Mouse (Mus musculus) erythroid progenitor cell, adult 5-6 weeks (primary cell): ENCODE data around the gene Gm20388. TPM values are rescaled to one million over a fixed set of nuclear protein-coding genes. Genes with fewer than 3 reads are reported as not detected.
"Not testable (repeated sequence)": the region's sequence is repeated elsewhere in the genome, so short reads cannot be mapped to it uniquely, and the experiment has no call there.

ENCODE experiments used
- ATAC-seq: replicated peaks from 2 replicates; pipeline ENCODE4 v1.8.0; 2016; ENCODE audit warnings: moderate number of reproducible peaks, mild to moderate bottlenecking, moderate TSS enrichment, inconsistent platforms; ENCODE audit not compliant: poor library complexity, low FRiP score, severe bottlenecking
- total RNA-seq, 2 experiments: library from RNA; stranded (forward) in 1 of 2; stranded (reverse) in 1 of 2; fragments of 150-400 nt in 1 of 2; fragments of 186-747, 209-891 nt in 1 of 2; gene quantifications; 2 replicates each; pipeline versions ENCODE4 v1.2.3 to v1.2.4; 2015 to 2017; ENCODE audit warnings: low replicate concordance in 2 of 2

The Gm20388 gene
- total RNA-seq, 2 experiments from 2014 or later = 4.2 TPM; not detected in 1

DNA sequence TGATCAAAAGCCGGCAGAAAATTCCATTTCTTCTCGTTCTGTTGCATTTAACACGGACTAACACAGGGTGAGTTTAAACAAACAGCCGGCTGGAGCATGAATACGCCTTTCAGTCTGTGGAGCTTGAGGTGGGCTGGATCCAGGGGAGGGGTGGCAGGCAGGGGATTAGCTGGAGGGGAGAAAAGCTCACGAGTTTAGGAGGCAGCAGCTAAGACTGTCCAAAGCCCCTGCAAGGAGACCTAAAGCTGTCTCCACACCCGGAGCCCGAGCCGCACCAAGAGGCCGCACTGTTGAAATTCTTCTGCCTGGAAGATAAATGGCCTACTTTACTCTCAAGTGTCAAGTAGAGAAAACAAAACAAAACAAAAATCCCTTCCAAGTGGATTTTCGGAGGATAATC is 1485.5 kb downstream of the Gm20388 start:
- ATAC-seq = 0 out of 2 replicates have a peak, but pooled peaks have one; percentile 10

DNA sequence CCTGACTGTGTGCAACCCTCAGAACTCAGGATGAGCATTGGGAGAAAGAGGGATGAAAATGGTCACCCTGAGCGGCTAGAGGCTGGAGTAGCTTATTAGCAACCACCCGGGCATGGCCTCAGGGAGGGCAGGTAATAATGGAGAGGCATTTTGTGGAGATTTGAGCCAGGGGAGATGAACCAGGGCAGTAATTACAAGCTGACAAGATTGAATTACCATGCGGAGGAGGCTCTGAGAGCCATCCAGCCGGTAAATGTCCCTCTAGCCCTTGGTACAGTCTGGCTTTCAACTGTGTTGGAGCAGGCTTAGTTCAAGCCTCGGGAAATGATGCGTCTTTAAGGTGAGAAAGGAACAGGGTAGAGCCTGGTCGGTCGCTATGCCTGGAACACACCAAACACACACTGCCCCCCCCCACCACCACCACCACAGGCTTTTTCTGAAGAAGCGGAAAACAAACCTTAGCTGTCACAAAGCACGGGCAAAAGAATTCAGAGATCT is 1486.6 kb downstream of the Gm20388 start:
- no peak for ATAC-seq

DNA sequence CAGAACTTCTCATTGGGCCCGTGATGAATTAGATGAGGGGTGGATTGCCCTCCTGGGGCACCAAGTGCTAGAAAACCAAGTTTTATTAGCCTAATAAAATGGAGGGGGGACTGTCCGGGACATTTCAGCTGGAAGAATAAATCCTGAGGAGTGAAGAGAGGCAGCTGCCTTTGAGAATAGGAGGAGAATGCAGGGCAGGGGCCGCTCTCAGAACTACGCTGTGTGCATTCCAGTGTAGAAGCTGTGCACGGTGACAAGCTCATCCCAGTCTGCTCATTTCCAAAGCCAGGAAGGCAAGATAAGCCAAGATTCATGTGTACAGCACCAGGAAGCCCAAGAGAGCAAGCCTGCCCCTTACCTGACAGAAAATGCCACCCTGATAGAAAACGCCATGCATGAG is 1487.4 kb downstream of the Gm20388 start:
- no peak for ATAC-seq

DNA sequence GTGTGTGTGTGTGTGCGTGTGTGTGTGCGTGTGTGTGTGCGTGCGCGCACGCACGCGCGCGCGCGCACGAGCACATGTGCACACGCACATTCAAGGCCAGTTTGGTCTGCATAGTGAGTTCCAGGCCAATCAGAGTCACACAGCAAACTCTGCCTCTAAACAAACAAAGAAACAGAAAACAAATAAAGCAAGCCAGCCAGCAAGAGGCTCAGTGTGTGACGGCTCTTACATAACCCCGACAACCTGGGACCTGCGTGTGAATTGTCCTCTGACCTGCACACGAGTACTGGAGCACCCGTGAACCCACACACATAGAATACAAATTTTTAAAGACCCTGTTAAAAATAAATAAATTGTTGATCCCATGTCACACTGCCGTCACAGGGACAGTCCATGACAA is 1488.1 kb downstream of the Gm20388 start:
- ATAC-seq = no peak

DNA sequence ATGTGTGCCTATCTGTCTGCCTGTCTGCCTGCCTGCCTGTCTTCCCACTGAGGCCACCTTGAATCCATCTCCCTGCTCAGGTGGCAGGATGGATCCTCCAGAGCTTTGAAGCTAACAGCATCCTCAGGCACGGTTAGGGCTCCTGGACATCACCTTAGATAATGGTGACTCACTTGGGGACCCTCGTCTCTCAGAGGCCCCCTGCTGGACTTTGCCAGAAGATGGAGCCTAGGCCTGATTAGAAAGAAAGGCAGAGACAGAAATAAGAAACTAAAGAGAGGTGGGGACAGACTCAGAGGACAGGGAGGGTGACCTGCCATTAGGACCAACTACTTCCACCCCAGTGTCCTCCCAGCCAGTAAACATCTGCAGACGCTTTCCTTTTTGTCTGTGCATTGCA is 1488.5 kb downstream of the Gm20388 start:
- no peak for ATAC-seq

DNA sequence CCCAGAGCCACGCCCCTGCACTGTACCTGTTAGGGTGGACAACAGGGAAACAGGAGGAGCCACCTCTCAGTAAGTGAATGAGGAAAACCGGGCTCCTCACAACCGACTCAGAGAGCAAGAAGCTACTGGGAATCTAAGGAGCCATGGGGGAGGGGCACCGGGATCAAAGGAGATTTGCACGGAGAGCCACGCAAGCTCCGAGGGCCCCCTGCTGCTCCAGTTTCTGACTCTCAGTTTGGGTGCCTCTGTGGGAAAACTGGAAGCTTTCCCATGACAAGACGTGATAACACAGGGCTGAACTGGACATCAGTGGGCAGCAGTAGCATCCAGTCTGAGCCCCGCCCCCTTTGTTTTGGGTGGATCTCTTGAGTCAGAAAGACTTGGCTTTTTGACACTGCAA is 1489.9 kb downstream of the Gm20388 start:
- no peak for ATAC-seq

DNA sequence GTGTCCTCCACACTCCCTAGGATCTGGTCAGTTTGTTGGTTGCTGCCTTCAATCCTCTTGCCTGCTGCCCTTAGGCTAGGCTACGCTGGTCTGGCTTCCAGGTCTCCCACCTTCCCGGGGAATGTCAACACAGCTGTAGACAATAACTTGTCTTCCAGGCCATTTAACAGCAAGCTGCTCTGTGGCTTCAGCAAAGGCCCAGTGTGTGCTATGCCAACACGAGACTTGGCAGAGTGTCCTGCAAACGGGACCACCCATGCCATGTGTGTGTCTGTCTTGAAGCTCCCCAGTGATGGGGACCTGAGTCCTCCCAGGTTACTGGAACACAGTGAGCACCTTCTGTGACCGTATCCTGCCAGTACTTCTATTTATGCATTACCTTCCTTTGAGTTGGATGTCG is 1493.2 kb downstream of the Gm20388 start:
- ATAC-seq = no peak

DNA sequence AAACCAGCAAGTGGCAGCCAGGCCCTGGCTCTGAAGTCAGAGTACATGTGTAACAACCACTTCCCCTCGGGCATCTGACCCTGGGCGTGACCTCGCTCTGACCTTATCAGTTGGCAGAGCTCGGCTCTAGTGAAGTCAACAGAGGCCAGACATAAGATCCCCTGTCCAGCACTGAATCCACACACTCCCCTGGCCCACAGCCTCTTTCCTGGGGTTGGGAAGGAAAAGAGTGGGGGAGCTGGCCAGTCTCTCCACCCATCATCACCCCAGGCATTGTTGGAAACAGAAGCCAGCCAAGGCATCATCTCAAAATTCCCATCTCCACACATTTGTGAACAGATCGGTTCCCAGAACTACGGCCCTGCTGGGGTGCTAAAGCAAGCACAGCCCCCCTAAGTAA is 1507.4 kb downstream of the Gm20388 start:
- no peak for ATAC-seq

DNA sequence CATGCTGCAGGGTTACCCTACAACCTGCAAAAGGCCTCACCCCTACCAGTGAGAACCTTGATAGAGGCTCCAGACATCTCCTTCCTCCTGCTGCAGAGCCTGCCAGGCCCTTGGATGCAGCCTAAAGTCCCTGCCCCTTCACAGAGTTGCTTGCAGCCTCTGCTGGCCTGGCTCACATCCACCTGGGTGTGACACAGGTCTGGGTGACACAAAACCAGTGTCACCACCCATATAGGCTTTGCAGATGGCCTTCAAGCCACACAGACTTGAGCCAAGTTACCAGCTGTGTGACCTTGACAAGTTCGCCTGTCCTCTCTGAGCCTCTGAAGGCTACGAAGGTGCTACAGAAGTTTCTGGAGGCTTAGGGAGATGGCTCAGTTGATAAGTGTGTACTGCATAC is 1508.9 kb downstream of the Gm20388 start:
- no peak for ATAC-seq

DNA sequence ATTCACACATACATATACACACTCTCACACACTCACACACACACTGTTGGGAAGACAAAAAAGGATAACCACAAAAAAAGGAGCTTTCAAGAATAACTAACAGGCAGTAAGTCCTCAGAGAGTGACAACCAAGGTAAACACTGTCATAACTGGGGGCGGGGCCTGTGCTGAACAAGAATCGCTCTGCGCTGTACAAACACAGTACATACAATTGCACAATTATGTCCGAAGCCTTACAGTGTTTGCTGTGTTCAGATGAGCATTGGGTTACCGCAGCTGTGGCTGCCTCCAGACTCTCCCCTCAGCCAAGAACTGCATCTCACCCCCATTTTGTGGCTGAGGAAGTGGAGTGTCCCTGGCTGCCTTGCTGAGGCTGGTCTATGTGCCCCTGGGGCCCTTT is 1510.4 kb downstream of the Gm20388 start:
- ATAC-seq = no peak

DNA sequence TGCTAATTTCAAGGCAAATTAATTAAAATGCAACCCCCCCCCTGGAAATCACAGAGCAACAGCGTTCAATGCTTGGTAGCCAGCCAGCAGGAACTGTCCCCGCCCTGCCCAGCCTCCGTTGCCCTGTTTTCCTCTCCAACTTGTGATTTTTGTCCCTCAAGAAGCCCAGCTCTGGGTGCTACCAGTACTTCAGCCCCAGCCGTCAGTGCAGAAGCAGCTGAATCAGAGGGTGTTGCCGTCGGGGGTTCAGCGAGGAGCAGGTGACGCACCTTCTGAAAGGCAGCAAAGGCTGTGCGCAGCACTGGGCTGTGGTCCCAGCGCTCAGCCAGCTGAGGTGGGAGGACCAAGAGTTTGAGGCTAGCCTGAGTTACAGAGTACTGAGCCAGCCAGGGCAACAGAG is 1513.4 kb downstream of the Gm20388 start:
- no peak for ATAC-seq

DNA sequence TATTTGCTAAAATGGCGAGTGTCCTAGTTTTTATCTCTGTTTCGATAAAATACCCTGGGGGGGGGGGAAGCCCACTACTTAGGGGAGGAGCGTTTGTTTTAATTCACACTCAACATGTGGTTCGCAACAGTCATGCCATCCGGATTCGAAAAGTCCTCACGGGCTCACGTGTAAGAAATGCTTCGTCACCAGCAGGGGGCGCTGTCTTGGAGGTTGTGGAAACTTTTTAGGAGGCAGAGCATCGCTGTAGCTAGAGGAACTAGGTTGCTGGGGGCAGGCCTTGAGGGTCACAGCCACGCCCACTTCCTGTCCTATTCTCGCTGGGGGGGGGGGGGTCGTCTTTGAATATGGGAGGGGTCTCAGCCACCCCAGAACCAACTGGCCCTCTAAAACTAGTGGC is 1514.0 kb downstream of the Gm20388 start:
- ATAC-seq = no peak

DNA sequence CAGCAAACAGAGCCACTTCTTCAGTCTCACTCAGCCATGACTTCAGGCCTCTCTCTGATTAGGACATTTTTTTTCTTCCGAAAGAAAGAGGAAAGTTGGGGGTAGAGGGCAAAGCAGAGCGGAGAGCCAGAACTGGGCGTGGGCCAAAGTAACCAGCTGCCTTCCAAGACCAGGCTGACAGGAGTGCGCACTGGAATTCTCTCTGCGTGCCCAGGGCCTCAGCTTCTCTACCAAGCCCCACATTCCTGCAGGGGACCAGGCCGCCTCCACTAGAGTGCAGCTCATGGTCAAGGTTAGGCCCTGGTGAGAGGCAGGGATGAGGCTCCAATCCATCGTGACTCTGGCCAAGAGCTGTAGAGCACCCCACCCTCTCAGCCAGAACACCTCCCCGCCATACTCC is 1520.9 kb downstream of the Gm20388 start:
- no peak for ATAC-seq

DNA sequence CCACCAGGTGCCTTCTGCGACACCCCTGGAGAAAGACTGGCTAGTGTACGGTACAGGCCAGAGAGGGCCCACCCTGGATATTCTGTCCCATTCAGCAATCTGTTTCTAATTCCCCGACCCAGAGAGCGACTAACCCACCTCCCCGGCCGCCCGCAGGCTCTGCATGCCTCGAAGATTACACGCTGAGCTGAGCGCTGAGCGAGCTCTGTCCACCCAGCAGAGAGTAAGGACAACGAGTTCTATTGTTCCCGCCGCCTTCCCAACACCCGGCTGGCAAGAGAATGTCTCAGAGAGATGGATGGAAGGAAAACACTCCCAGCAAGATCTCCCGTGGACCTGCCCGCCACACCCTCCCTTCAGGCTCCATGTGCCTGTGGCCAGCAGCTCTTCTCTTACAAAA is 1522.8 kb downstream of the Gm20388 start:
- ATAC-seq = no peak

DNA sequence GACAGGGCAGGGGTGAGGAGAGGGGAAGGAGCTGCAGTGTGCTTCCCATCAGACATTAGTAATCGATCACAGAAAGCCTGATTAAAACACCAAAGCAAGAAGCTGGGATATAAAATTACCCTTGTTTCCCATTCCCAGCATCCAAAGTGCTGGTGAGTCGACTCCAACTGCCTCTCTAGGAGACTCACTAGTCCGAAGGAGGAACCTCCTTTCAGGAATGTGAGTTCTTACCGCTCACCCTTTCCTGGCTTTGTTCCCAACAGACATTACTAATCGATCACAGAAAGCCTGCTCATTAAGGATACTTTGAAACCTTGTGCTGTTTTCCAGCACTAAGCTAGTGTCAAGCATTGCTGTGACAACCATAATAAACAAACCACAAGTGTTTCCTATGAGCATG is 1526.0 kb downstream of the Gm20388 start:
- no peak for ATAC-seq

DNA sequence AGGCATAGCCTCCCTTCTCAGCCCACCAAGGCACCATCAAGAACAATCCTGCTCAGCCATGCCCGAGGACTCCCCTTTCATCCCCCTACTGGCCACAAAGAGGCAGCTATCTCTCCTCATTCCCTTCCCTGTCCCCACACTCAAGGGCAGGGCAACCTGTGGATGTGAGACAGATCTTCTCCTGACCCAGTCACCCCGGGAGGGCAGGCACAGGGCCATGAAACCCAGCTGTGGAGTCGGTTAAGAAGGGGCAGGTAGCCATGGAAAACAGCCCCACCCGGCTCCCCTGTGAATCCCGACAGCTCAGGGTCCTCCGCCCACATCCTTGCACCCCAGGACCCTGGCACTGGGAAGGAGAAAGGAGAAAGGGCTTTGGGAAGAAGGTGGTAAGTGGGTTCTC is 1526.9 kb downstream of the Gm20388 start:
- no peak for ATAC-seq

DNA sequence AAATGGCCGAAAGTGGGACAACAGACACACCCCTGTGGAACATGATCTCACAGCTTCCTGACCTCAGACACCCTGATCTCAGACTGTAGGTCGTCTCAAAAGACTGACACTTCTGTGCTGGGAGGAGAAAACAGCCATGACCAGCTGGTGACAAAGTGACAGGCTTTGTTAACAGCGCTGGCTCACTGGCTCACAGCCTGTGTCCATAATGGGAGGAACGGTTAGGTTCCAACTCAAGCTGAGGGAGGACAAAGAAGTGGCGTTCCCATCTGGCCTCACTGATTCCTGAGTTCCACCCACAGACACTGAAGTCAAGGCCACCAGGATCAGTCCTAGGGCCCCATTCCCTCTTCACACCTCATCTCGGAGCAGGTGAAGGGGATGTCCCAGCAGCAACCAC is 1527.5 kb downstream of the Gm20388 start:
- ATAC-seq = no peak

DNA sequence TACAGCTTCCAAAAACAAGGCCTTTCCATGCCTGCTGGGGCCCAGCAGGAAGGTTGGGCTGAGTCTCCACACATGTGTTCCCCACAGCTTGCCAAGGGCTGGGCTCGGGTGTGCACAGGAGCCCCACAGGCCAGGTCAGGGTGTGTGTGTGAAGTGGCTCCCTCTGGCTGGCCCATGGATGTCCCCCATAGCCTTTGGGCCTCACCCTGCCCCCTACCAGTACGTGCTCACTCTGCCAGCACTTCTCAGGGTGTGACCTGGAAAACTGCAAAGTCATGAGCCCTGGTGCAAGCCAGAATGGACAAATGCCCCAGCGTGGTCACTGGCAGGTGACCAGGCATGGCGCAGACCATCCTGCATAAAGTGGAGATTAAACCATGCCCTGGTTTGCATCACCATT is 1528.7 kb downstream of the Gm20388 start:
- no peak for ATAC-seq

DNA sequence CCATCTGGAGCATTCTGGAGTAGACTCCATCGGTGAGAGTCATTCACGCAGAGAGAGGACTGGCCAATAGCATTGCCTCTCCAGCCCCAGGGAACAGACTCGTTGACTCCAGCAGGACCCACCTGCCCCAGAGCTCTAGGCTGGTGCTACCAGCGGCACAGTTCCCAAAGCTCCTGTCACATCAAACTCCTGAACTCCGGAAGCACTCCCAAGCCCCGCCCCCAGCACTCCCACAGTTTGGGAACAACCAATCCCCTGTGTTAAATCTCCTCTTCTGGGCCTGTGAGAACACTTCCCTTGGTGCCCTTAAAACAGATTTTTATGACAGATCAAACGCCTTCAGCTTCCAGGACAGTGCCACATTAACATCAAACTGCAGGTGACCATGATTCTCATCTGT is 1532.7 kb downstream of the Gm20388 start:
- ATAC-seq = no peak

DNA sequence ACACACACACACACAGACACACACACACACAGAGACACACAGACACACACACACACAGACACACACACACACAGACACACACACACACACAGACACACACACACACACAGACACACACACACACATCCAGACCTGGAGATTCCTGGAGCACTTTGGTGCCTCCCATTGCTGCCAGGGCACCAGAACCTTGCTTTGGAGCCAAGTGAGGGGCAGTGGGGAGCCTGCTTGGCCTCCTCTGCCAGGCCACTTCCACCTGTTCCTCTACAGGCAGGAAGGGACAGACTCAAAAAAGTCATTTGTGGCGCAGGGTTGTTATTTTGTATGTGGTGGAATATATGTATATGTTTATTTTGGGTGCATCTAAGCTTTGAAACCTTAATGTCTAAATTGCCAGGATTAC is 1533.9 kb downstream of the Gm20388 start:
- not testable (repeated sequence) for ATAC-seq

DNA sequence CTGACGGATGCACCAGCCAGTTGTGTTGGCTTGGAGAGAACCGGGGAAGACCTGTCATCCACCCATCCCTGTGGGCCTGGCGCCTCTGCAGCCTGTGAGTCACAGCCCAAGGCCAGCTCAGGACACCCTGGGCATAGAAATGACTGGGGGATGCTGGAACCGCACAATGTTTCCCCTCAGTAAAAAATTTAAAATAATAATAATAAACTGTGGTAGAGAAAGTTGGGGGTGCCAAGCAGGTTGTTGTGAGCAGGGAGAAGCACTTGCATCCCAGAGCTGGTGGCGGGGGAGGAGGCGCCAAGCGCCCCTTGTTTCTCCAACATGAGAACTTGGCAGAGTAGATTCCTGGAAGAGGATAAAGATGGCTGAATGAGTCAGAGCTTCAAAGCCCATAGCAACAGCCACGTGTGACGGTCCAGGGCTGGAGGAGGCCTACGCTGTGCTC is 1534.4 kb downstream of the Gm20388 start:
- ATAC-seq = no peak

DNA sequence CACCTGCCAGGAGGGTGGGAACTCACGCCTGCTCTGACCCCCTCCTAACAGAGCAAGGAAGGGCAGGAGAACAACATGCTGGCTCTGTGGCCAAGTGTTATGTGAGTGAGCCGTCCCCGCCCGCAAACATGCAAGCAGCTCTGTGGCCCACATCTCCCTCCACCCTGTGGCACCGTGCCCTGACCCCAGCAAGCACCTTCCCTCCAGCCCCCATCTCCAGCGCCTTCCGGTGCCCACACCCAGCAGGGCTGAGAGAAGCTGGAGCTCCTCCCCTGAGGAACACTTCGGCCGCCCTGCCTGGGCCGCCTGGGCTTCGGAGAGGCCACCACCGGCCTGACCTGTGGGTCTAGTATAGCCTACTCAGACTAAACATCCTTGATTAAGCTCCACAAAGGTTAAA is 1535.5 kb downstream of the Gm20388 start:
- no peak for ATAC-seq

DNA sequence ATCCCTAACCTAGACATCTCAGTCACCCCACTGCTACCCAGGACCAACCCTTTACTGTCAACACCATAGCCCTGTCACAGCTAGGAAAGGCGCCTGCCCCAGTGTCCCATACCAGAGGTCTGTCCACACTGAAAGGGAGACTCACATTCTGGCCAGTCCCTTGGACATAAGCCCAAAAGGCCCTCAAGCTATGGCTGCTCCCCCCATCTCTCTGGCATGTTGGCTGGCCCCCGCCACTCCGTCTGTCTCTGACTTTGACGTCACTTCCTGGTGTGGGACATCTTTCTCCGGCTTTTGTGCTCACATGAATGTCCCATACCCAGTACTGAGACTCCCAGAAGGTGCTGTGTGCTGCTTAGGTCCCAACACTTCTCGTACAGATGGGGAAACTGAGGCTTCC is 1536.2 kb downstream of the Gm20388 start:
- no peak for ATAC-seq
